Comparison of ENCODE assay signal across 13 mouse cellular contexts in genomic region chr16:96575841-96576240, GRCm38 (mm10).
DNase-seq lines count a peak whose midpoint lies in the region.
"Had no signal": no experiment of that assay in that cellular context is flagged by ENCODE, and none has a peak within 500 bp of the region (broad histone marks: within the 10 kb centered on the region; RNA-seq: fewer than 3 reads in every experiment).

No protein-coding gene starts in this region.

- intact Hi-C loops in left cerebral cortex, postnatal 36 days (cut with DNase I) = no loop called here
- intact Hi-C loops in gastrocnemius, postnatal 36 days (cut with DNase I) = no loop called here

- peak; percentile 41 for DNase-seq in layer of hippocampus, adult 11-12 months (ENCODE audit: low spot score)
- no peak for DNase-seq in layer of hippocampus, postnatal 14 days (ENCODE audit: low spot score in 2 of 2)
- peak; percentile 33 to 60 for DNase-seq in left cerebral cortex, adult 9 months (ENCODE audit: low spot score in 2 of 2)
- DNase-seq in left cerebral cortex, postnatal 36 days (ENCODE audit: low spot score in 2 of 2) = peak; percentile 23 to 45
- peak; percentile 20 to 60 for DNase-seq in right cerebral cortex, postnatal 36 days (ENCODE audit: low spot score in 2 of 2)
- DNase-seq in gastrocnemius, postnatal 36 days = no peak
- DNase-seq in T-cell, adult 2 months (ENCODE audit: low spot score) = no peak
- DNase-seq: adrenal gland, postnatal 14 days; cerebellum, adult 8-10 months; gastrocnemius, postnatal 14 days; kidney, postnatal 4 days; lung, adult 18-20 months; lung, postnatal 10 days had no signal

Comparison
In these comparisons a context has a peak if more than half of its experiments do, and no peak if none do; other contexts are left out.
1. DNase-seq: peak in layer of hippocampus, adult 11-12 months (single experiment), left cerebral cortex, adult 9 months (2 of 2), left cerebral cortex, postnatal 36 days (2 of 2) and right cerebral cortex, postnatal 36 days (2 of 2); none in layer of hippocampus, postnatal 14 days (0 of 2), gastrocnemius, postnatal 36 days (0 of 2) and T-cell, adult 2 months (single experiment).